Mouse (Mus musculus): ENCODE data around the gene Med7. TPM values are rescaled to one million over a fixed set of nuclear protein-coding genes. Genes with fewer than 3 reads are reported as not detected.

Gene Med7
- polyA plus RNA-seq (2016; fragmentation: Nextera tagmentation; extraction: Ambion mirVana) = 92.6 and 97.7 TPM in 2 replicates

DNA sequence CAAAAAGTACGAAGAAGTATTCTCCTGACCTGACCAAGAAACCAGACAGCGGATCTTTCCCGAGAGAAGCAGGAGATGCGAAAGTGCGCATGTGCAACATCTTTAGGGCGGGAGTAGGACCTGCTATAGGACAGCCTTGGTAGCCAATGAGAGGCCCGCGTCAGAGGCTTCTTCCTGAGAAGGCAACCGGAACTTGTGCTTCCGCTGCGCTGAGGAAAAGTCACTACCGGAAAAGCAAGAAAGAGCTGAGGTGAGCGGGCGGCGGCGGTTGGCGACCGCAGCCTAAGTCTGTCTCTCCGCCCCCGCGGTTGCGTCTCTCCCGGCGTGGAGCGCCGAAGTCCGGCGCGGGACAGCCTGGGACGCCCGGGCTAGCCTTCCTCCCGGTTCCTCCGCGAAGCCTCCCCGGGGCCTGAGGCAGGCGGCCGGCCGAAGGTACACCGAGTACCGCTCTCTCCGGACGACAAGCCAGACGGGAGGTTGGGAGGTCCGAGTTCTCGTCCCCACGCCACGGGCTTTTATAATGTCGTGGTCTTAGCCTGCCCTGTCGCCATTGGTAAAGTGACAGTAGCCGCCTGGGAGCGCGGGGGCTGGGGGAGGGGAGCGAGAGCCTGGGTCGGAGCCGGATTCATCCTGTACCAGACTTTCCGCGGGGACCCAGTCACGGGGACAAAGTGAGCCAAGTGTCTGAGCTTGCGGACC is at the start of gene Med7:
Gene Med7 (plus strand): TSS at position 166 of the 699 bp plus-strand sequence.
- Histone ChIP-seq H3K27me3 (ENCODE audit: insufficient read depth, poor library complexity, severe bottlenecking) (no peaks in the 10 kb centered on the region), H3K4me1 (replicated peaks) (peaks cover 10% of the 10 kb centered on the region; the same call in 1 of the 2 replicates), H3K27ac (peak within 1 kb of the TSS; percentile 96), H3K4me3 (peak within 1 kb of the TSS; percentile 87), H3K9me3 (no peaks in the 10 kb centered on the region), H3K36me3 (peaks cover 34% of the 10 kb centered on the region)
- WGBS = under 1% methylated on average over 59 of the region's 59 CpGs
- DNase-seq (ENCODE audit: low spot score) = peak; percentile 94

DNA sequence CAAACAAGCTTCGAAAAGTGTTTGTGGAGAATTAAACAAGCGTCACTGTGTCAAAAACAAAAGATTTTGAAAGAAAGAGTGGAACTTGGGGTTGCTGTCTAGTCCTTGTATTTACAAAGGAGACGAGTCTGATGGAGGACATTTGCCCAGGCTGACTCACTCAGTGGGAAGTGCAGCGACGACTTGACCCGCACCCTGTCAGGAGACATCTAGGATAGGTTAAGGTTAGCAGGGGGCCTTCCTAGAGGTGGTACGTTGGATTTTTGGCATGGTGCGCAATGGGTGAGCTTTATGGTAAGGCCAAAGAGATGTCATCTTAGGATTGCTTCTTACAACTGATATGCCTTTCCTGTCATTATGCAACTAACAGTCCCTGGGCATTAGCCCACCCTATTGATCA is 49.7 kb upstream of the Med7 start:
- Histone ChIP-seq H3K27me3 (ENCODE audit: insufficient read depth, poor library complexity, severe bottlenecking) (no peaks in the 10 kb centered on the region), H3K4me3 (no peak overlapping the region), H3K4me1 (replicated peaks) (0 out of 2 replicates have a peak, but pooled peaks cover 4% of the 10 kb centered on the region), H3K36me3 (no peaks in the 10 kb centered on the region), H3K27ac (no peak overlapping the region), H3K9me3 (no peaks in the 10 kb centered on the region)
- 90% methylated on average over 8 of the region's 8 CpGs for WGBS
- DNase-seq (ENCODE audit: low spot score) = no peak

DNA sequence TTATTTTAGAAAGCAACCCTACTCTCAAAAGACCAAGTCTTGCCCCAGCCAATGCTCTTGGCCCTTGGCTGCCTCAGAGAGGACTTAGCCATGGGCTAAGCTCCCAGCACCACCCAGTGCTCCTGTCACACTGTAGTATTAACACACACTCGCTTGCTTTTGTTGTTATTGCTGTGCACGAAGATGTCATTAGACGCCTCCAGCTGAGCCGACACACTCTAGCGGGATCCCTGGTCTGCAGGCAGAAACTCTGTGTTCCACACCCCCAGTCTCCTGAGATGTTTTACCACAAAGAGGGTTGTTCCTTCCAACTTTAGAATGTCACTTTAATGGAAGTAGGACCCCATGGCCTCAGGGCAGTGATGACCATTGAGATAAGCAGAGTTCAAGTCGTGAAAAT is 48.3 kb upstream of the Med7 start:
- WGBS = 72% methylated on average over 6 of the region's 6 CpGs
- no peak overlapping the region for H3K27ac ChIP-seq
- no peak overlapping the region for H3K4me3 ChIP-seq
- DNase-seq (ENCODE audit: low spot score) = no peak
- no peaks in the 10 kb centered on the region for H3K36me3 ChIP-seq
- 0 out of 2 replicates have a peak, but pooled peaks cover 4% of the 10 kb centered on the region for H3K4me1 ChIP-seq (replicated peaks)
- H3K9me3 ChIP-seq = no peaks in the 10 kb centered on the region
- no peaks in the 10 kb centered on the region for H3K27me3 ChIP-seq (ENCODE audit: insufficient read depth, poor library complexity, severe bottlenecking)

DNA sequence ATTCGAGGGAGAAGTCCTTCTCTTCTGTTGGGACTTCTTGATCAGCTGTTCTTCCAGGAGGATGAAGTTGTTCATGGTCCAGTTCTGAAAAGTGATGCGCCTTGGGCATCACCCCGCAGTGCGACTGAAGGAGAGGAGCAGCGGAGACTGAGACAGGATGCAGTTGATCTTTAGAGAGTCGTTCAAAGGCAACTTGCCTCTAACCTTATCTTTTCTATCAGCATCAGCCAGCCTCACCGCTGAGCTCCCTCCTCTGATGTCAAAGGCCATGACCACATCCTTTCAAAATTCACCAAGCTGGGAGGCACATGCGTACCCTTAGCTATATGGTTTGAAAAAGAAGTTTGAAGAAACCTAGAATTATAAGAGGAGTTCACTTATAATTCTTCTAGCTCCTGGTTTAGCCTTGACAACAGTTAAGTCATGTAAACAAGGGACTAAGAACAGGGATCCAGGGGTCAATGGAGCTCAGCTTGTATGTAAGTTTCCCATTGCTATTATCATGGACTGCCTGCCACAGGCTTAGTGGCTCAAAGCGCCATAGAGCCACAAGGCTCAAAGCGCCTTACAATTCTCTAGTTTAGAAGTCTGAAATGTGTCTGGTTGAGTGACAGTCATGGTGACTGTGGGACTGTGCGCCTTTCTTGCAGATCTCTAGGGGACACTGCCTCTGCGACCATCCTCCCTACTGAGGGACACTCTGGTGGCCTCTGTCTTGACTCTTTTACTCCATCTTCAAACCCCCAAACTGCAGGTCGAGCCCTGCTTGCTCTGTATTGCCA is 47.2 kb upstream of the Med7 start, which contains the start of gene Itk:
Gene Itk (minus strand): TSS at position 180 of the 782 bp plus-strand sequence.
- WGBS = 80% methylated on average over 13 of the region's 13 CpGs
- Histone ChIP-seq H3K27ac (no peak within 1 kb of the TSS), H3K4me1 (replicated peaks) (0 out of 2 replicates have a peak, but pooled peaks cover 4% of the 10 kb centered on the region), H3K36me3 (no peaks in the 10 kb centered on the region), H3K9me3 (no peaks in the 10 kb centered on the region), H3K27me3 (ENCODE audit: insufficient read depth, poor library complexity, severe bottlenecking) (no peaks in the 10 kb centered on the region), H3K4me3 (no peak within 1 kb of the TSS)
- DNase-seq (ENCODE audit: low spot score) = no peak

- H3K27ac ChIP-seq = no peak overlapping the region
- no peaks in the 10 kb centered on the region for H3K27me3 ChIP-seq (ENCODE audit: insufficient read depth, poor library complexity, severe bottlenecking)
- H3K36me3 ChIP-seq = no peaks in the 10 kb centered on the region
- no peak for DNase-seq (ENCODE audit: low spot score)
- no peak overlapping the region for H3K4me3 ChIP-seq
- 0 out of 2 replicates have a peak, but pooled peaks cover 4% of the 10 kb centered on the region for H3K4me1 ChIP-seq (replicated peaks)
- WGBS = 51% methylated on average over 3 of the region's 3 CpGs
- no peaks in the 10 kb centered on the region for H3K9me3 ChIP-seq
These were observed 46.1 kb upstream of the Med7 start for GRCm38 (mm10) chr11:46390621-46391020.

DNA sequence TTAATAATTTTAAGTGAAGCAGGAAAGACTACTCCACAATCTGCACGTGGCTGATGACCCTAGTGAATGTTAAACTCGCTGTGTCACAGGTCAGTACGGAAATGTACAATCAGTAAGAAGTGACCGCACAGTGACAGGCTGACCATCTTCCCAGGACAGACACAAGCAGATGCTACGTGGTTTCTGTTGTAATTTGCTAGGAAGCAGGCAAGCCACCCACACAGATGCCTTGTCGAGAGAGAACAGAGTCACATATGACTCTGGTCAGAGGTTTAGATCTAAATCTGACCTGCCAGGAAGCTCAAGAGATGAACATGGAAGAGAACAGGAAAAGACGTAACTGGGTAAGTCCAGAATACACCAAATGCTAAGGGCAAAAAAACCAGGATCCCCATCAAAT is 43.8 kb upstream of the Med7 start:
- 87% methylated on average over 7 of the region's 7 CpGs for WGBS
- Histone ChIP-seq H3K4me3 (no peak overlapping the region), H3K9me3 (no peaks in the 10 kb centered on the region), H3K27me3 (ENCODE audit: insufficient read depth, poor library complexity, severe bottlenecking) (no peaks in the 10 kb centered on the region), H3K4me1 (replicated peaks) (0 out of 2 replicates have a peak, but pooled peaks cover 4% of the 10 kb centered on the region), H3K27ac (no peak overlapping the region), H3K36me3 (no peaks in the 10 kb centered on the region)
- no peak for DNase-seq (ENCODE audit: low spot score)

GRCm38 (mm10) chr11:46393413-46393812 is 43.3 kb upstream of the Med7 start:
- H3K36me3 ChIP-seq = no peaks in the 10 kb centered on the region

GRCm38 (mm10) chr11:46395088-46395487 is 41.6 kb upstream of the Med7 start:
- H3K4me3 ChIP-seq = no peak overlapping the region
- WGBS = 94% methylated on average over 2 of the region's 2 CpGs

More at GRCm38 (mm10) chr11:46393413-46393812, 43.3 kb upstream of the Med7 start:
- H3K27ac ChIP-seq = no peak overlapping the region
- no peak overlapping the region for H3K4me3 ChIP-seq
- no peaks in the 10 kb centered on the region for H3K27me3 ChIP-seq (ENCODE audit: insufficient read depth, poor library complexity, severe bottlenecking)
- no peaks in the 10 kb centered on the region for H3K9me3 ChIP-seq
- no peak for DNase-seq (ENCODE audit: low spot score)
- H3K4me1 ChIP-seq (replicated peaks) = 0 out of 2 replicates have a peak, but pooled peaks cover 4% of the 10 kb centered on the region
- WGBS = 91% methylated on average over 4 of the region's 4 CpGs

GRCm38 (mm10) chr11:46395698-46396097 is 41.0 kb upstream of the Med7 start:
- Histone ChIP-seq H3K4me3 (no peak overlapping the region), H3K27ac (no peak overlapping the region), H3K36me3 (no peaks in the 10 kb centered on the region), H3K9me3 (no peaks in the 10 kb centered on the region), H3K4me1 (replicated peaks) (peaks cover 6% of the 10 kb centered on the region), H3K27me3 (ENCODE audit: insufficient read depth, poor library complexity, severe bottlenecking) (no peaks in the 10 kb centered on the region)
- no peak for DNase-seq (ENCODE audit: low spot score)
- WGBS = 93% methylated on average over 2 of the region's 2 CpGs

More at GRCm38 (mm10) chr11:46395088-46395487, 41.6 kb upstream of the Med7 start:
- H3K36me3 ChIP-seq = no peaks in the 10 kb centered on the region
- H3K27me3 ChIP-seq (ENCODE audit: insufficient read depth, poor library complexity, severe bottlenecking) = no peaks in the 10 kb centered on the region
- H3K4me1 ChIP-seq (replicated peaks) = peaks cover 10% of the 10 kb centered on the region
- no peaks in the 10 kb centered on the region for H3K9me3 ChIP-seq
- no peak for DNase-seq (ENCODE audit: low spot score)
- no peak overlapping the region for H3K27ac ChIP-seq

DNA sequence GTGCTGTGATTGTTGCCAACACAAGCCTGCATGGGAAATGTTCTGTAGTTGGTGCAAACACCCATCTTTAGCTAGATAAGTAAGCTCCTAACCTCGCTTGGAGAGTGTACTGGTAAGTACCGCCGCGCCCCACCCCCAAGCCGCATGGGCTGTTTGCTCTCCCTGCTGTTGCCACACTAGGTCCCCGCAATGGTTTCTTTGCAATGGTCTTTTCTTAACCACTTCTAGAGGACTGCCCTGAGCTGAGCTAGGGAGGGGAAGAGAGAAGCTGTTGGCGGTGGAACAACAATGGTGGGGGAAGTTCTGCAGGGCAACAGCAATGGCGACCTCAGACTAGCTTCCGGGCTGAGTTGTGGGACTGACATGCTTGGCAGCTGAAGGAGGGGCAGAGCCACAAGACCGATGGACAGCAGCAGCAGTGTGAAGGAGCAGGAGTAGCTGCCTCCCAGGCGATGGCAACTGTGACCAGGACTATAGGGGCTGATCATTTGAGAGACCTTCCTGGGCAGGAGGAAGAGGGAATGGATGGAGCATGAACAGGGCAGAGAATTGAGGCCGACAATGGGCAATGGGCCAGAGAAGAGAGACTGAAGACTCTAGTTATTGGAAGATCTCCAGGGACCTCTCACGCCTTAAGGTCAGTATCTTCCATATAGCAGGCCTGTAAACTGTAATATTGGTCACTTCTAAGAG is 40.4 kb upstream of the Med7 start, which contains the start of gene Fam71b:
Gene Fam71b (plus strand): TSS at position 393 of the 693 bp plus-strand sequence.
- no peaks in the 10 kb centered on the region for H3K36me3 ChIP-seq
- H3K27ac ChIP-seq = no peak within 1 kb of the TSS
- H3K27me3 ChIP-seq (ENCODE audit: insufficient read depth, poor library complexity, severe bottlenecking) = no peaks in the 10 kb centered on the region
- 71% methylated on average over 13 of the region's 13 CpGs for WGBS
- H3K4me1 ChIP-seq (replicated peaks) = peaks cover 6% of the 10 kb centered on the region
- no peaks in the 10 kb centered on the region for H3K9me3 ChIP-seq
- DNase-seq (ENCODE audit: low spot score) = no peak
- H3K4me3 ChIP-seq = no peak within 1 kb of the TSS

GRCm38 (mm10) chr11:46396860-46397179 is 39.9 kb upstream of the Med7 start:
- Histone ChIP-seq H3K36me3 (no peaks in the 10 kb centered on the region), H3K27me3 (ENCODE audit: insufficient read depth, poor library complexity, severe bottlenecking) (no peaks in the 10 kb centered on the region), H3K9me3 (no peaks in the 10 kb centered on the region), H3K4me1 (replicated peaks) (peaks cover 6% of the 10 kb centered on the region), H3K27ac (no peak overlapping the region), H3K4me3 (no peak overlapping the region)
- DNase-seq (ENCODE audit: low spot score) = no peak
- WGBS = 89% methylated on average over 4 of the region's 4 CpGs

DNA sequence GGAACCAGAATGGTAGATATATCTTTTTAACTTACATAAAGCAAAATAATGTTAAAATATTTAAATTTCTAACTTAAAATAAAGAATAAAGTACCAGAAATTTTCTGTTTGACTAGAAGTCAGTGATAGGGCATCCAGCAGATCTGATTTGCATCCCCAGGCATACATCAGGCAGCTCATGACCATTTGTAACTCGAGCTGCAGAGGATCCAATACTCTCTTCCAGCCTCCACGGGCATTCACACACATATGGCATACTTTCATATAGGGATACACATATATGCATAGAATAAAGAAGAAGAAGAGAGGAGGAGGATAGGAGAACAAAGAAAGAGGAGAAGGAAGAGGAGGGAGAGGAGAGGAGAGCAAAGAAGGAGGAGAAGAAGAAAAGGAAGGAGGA is 38.8 kb upstream of the Med7 start:
- WGBS = 61% methylated on average over 2 of the region's 2 CpGs
- Histone ChIP-seq H3K27me3 (ENCODE audit: insufficient read depth, poor library complexity, severe bottlenecking) (no peaks in the 10 kb centered on the region), H3K27ac (no peak overlapping the region), H3K4me3 (no peak overlapping the region), H3K4me1 (replicated peaks) (peaks cover 6% of the 10 kb centered on the region), H3K9me3 (no peaks in the 10 kb centered on the region), H3K36me3 (no peaks in the 10 kb centered on the region)
- no peak for DNase-seq (ENCODE audit: low spot score)
